8 mouse cellular contexts compared by ENCODE assay signal in the genomic region with DNA sequence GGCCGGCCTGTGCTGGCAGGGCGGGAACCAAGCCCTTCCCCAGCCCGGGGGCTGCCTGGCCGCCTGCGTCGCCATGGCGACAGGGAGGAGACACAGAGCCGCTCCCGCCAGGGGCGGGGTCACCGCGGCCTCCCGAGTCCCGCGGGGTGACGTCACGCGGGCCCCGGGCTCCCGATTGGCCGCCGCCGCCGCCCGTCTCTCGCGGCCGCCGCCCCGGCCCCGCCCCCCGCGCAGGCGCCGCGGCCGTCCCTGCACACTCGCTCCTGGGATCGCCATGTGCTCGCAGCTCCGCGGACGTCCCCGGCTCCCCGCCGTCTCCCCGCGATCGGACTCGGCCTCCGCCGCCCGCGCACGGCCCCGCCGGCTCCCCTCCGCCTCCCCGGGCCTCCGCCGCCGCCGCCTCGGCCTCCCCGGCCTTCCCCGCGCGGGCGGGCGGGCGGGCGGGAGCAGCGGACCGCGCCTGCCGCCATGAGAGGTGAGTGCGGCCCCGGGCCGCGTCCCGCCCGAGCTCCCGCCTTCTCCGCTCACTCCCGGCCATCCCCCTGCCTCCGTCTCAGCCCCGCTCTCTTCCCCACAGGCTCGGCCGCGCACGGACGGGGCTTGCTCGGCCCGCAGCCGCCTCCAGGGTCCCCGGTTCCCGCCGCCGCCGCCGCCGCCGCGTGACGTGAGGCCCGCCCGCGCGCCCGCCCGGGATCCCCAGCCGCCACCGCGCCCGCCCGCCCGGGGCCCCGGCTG. TPM values are rescaled to one million over a fixed set of nuclear protein-coding genes. Genes with fewer than 3 reads are reported as not detected.
DNase-seq lines count a peak whose midpoint lies in the region; ATAC-seq lines count a peak whose summit lies in the region.
"Not testable (repeated sequence)": the region's sequence is repeated elsewhere in the genome, so short reads cannot be mapped to it uniquely, and the experiment has no call there.

TSS of gene Gm21887 (plus strand) at position 644 of the 735 bp plus-strand sequence.

- peaks cover 42% of the 10 kb centered on the region for H3K9me3 ChIP-seq in hindbrain, embryonic 13.5 days

- 70% methylated on average over 117 of the region's 118 CpGs for WGBS in hindbrain, embryonic 13.5 days

- H3K36me3 ChIP-seq in hindbrain, embryonic 13.5 days = peaks cover 13% of the 10 kb centered on the region

- H3K9ac ChIP-seq in hindbrain, embryonic 13.5 days = peak within 1 kb of the TSS; percentile 68

- DNase-seq in R1 (ENCODE audit: low read depth, low spot score) = peak; percentile 97
- peak; percentile 98 to 100 for DNase-seq in cerebellum, postnatal 14 days
- peak; percentile 91 to 98 for DNase-seq in frontal cortex, postnatal 25 days (ENCODE audit: low spot score in 2 of 2)
- peak; percentile 96 to 99 for DNase-seq in layer of hippocampus, postnatal 36 days
- DNase-seq in lung, postnatal 36 days = peak; percentile 95
- peak; percentile 99 for DNase-seq in retina, postnatal 1 day
- peak; percentile 99 for DNase-seq in thymus, postnatal 4 days

- H3K27me3 ChIP-seq in hindbrain, embryonic 13.5 days = not testable (repeated sequence)

- peak within 1 kb of the TSS; percentile 66 for H3K27ac ChIP-seq in hindbrain, embryonic 13.5 days

- H3K4me2 ChIP-seq in hindbrain, embryonic 13.5 days = peak within 1 kb of the TSS; percentile 25; the same call in 1 of the 2 replicates

- peak; percentile 89 for ATAC-seq in hindbrain, embryonic 13.5 days (ENCODE audit: low FRiP score)

- H3K4me3 ChIP-seq in hindbrain, embryonic 13.5 days = peak within 1 kb of the TSS; percentile 46

- not testable (repeated sequence) for H3K4me1 ChIP-seq in hindbrain, embryonic 13.5 days (replicated peaks)

RNA-seq across cellular contexts. Expression of gene Gm21887, which starts in this region (rescaled TPM):
- 169 and 177 TPM in 2 replicates for polyA plus RNA-seq in hindbrain, embryonic 13.5 days (2015; fragmentation: Nextera tagmentation; extraction: Ambion mirVana)
- total RNA-seq in layer of hippocampus, postnatal 36 days (2021) = 100 to 1,000 TPM; 230 to 241 TPM

Comparison
In these comparisons a context has a peak if more than half of its experiments do, and no peak if none do; other contexts are left out.
1. Peak in every context shown above with its lines: DNase-seq, ATAC-seq, H3K4me3 ChIP-seq and H3K27ac ChIP-seq.